Mouse (Mus musculus) c-Kit-negative CD71-positive TER-119-positive erythroid progenitor cells, embryonic 14.5 days (primary cell): Measurements from ENCODE around the gene Cerkl.

Experiments used
- DNase-seq: peaks from one replicate; pipeline ENCODE4 v3.0.0-alpha.2; 2013; ENCODE audit warnings: low read depth, low spot score

The Cerkl gene

DNA sequence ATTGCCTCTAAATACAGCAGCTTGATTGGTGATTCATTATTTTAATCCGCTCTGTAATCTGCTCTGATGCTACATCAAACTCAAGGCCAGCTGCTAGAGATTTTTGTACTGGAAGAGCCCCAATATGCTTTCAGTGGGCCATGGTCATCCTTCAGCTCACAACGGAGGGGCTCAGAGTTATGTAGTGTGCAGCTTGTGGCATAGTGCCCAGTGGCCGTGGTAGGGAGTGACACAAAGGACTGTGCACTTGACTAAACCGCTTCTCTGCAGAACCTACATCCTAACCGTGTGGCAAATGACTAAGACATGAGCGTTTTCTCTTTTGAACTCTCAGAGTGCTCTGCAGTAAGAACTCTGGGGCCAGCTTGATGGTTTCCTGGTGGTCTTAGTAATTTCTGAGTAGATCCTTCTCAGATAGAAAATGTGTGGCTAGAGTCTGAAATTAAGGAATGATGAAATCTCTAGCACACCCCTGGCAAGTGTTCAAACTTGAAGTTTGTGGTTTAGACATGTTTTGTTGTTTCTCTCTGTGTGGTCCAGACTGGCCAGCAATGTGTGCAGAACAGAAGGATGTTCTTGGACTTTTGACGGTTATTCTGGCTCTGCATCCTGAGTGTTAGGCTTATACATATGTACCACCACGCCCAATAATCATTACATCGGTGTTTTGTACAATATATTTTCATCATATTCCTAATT lies 140.3 kb downstream of the Cerkl start:
- no peak for DNase-seq

DNA sequence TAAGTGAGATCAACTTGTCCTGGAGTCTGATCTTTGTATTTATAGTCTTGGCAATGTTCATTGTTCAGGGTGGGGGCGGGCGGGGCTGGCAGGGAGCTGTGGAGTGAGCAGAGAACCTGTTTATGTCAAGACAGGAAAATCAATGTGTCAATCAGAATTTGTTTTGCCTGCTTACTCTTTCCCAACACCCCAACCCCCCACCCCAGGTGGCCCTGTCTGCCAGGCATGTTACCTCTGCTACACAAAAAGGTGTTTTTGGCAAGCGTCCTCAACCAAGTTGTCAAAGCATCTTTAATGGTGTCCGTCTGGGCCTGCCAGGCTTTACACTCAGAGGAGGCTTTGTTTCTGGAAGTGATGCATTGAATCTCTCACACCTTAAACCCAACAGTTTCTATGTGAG lies 141.5 kb downstream of the Cerkl start:
- no peak for DNase-seq

DNA sequence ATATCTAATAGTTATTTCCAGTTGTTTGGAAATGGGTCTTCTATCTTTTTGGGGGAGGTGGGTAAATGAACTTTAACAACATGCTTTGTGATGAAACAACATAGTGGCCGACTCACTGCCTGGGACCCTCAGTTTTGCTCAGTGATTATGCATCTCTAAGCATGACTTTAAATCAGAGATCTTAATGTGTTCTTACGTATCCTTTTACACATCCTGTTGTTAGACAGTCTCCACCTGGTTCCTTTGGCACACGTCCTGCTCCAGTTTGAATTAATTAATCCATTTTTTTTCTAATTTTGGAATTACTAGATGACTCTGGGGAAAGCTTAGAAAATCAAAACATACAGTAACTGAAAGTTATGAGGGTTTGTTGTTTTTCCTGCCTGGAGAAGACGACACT lies 144.1 kb downstream of the Cerkl start:
- no peak for DNase-seq

DNA sequence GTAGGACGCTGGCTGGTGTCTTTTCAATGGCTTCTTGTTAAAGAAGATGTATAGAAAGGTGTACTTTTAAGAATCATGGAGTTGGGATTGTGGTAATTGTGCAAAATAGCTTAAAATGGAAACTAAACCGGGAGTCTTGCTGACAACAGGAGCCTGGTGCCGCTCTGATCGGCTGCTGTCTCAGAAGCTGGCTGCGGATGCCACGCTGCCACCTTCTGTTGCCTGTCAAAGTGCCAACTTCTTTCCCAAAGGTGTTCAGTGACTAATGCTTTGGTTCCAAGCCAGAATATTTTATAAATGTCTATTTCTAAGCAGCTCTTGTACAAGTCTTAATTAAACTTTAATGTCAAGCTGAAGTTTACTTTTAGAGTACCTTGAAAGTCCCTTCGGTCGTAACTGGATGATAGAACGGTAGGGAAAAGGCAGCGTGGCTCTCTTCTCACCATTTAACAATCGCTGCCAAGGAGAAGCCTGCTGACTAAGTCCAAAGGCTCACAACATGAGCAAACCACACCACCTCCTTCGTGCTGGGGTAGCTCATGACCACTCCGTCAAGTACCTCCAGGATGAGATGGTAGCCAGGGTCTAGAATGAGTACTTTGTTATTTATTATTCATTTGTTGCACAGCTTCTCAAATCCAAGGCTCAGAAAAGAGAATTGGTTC lies 147.0 kb downstream of the Cerkl start:
- no peak for DNase-seq

DNA sequence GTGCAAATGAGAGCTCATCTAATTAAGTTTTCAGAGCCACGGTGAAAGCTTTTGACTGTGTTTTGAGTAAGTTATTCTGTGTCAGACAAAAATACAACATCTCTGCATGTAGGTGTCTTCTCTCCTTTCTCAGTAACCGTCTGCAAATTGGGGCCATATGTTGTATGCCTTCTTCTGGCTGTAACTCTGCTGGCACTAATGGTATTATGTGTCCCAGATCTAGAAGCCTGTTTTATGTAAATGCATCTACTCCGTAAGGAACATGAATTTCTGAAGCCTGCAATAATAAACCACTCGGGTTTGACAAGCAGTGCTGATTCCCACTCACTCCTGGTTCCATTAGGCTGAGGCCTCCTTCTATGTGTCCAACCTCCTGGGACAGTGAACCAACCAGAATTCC lies 149.0 kb downstream of the Cerkl start:
- no peak for DNase-seq

DNA sequence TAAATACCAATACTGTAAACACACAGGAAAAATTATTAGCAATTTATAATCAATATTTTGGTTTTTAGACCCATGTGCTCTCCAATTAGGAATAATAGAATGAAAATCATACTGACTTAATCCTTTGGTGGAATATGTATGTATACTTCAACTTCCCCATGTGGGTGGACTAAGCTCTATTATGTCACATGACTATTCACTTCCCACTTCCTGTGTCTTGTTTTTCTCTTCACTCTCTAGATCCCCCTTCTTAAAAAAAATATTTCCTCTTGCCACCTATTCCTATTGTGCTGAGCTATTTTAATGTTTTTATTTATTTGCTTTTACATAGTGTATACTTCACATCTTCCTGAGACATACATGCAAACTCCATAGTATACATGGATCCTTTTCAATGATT lies 154.2 kb downstream of the Cerkl start:
- no peak for DNase-seq

DNA sequence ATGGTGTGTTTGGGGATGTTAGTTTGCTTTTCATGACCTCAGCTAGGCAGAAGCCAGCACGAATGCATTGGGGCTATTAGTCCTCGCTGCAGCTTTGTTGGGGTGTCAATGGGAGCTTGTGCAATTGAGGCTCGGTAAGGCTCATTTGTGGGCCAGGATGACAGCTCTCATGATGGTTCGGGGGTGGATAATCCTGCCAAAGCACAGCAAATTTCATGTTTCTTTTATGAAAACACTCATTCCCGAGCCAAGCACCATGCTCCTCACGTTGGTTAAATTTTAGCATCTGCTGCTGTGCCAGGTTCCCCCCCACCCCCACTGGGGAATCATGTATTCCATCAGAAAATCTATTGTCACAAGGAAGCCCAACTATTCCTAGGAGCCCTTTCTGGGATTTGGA lies 164.2 kb downstream of the Cerkl start:
- no peak for DNase-seq

DNA sequence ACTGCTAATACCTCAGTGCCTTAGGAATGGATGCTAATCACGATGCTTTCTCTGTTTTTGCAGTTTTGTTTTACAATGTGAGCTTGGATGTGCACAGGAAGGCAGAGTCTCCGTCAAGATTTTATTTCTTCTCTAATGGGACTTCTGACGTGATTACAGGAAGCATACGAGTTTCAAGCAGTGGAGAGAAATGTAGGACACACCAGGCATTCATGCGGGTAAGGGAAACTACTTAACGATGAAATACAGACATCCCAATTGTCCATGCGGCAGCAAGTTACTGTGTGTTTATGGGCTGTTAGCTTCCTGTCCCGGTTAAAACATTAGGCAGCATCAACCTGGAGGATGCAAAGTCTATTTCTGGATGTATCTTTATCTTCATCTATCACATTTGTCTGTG lies 164.7 kb downstream of the Cerkl start:
- no peak for DNase-seq

DNA sequence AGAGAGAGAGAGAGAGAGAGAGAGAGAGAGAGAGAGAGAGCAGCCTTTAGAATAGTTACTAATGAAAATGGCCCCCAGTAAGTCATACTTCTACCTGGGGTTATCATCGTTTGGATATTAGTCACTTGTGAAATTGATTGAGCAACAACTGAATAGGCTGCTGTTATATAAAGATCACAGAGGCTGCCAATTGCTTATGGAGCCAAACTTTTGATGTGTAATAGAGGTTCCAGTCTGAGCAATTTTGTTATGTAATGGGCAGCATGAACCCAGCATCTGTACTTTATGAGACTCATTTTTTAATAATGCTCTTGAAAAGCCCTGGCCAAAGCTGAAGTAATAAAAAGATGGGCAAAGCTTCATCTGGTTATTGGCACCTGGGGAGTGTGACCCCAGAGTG lies 166.4 kb downstream of the Cerkl start:
- no peak for DNase-seq

DNA sequence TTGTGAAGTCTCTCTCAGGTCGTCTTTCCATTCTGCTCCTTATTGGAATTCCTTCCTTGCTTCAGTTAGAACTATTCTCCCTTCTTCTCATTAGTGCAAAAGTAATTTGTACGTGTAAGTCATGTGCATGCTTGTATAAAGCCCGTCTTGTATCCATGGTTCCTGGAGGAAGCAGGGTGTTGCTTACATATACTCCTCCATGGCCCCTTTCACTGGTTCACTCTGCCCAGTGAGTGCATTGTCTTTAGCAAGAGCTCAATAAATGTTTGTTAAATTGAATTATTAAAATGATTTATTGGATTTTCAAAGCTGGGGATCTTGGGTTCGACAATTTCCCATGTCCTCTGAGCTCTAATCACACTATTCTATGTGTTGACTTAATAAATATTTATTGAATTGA lies 172.4 kb downstream of the Cerkl start:
- no peak for DNase-seq
